Mouse (Mus musculus): ENCODE data around the gene Pafah1b3. TPM values are rescaled to one million over a fixed set of nuclear protein-coding genes. Genes with fewer than 3 reads are reported as not detected.
"Not testable (repeated sequence)": the region's sequence is repeated elsewhere in the genome, so short reads cannot be mapped to it uniquely, and the experiment has no call there.

The Pafah1b3 gene
- polyA plus RNA-seq (2015; fragmentation: Nextera tagmentation; extraction: Ambion mirVana): 175 and 180 TPM in 2 replicates

DNA sequence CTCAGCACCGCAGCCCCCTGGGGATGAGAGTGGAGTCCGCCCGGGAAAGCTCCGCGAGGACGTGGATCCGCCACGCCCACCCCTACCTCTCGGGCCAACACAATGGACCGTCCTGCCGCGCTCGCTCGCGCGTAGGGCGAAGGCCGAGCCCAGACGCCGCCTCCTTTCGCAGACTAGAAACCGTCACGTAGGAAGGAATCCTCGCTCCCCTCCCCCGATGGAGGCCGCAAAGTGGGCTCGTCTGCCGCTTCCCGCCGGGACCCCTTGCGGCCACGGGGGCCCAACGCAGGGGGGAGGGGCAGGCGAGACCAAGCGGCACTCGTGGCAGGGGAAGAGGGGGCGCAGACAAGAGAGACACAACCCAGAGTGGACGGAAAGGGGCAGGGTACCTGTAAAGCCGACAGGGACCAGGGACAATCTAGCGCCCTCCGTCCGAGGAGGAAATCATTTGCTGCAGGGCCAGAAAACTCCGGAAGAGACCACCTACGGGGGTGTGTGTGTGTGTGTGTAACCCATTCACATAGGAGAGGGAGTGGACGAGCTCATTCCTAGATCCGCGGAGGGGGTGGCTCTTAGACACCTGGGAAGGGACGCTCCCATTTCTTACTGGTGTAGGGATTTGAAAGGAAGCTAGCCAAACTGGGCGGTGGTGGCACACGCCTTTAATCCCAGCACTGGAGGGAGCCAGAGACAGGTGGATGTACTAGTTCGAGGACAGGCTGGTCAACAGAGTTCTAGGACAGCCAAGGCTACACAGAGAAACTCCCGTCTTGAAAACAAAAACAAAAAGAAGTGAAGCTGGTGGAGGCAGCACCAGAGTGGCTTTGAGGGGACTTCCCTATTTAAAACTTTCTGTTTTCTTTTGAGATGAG lies at the start of gene Pafah1b3:
Gene Pafah1b3, minus strand, starts transcription at position 533 of the 872 bp plus-strand sequence.
- ATAC-seq: peak; percentile 94
- H3K4me3 ChIP-seq (ENCODE audit: low read length): peak within 1 kb of the TSS; percentile 92
- peaks cover 18% of the 10 kb centered on the region; the same call in 1 of the 2 replicates for H3K36me3 ChIP-seq (ENCODE audit: control insufficient read depth, insufficient read depth, low read length)
- peak within 1 kb of the TSS; percentile 89 for H3K9ac ChIP-seq (ENCODE audit: low read depth, low read length)
- H3K9me3 ChIP-seq (ENCODE audit: control insufficient read depth, low read length): no peaks in the 10 kb centered on the region
- peak within 1 kb of the TSS; percentile 87 for H3K4me2 ChIP-seq (ENCODE audit: low read depth, low read length)
- WGBS: under 1% methylated on average over 52 of the region's 52 CpGs
- peak within 1 kb of the TSS; percentile 99 for H3K27ac ChIP-seq (ENCODE audit: low read length)
- no peaks in the 10 kb centered on the region for H3K27me3 ChIP-seq (replicated peaks; ENCODE audit: control insufficient read depth, insufficient read depth, low read length)
- H3K4me1 ChIP-seq (ENCODE audit: control insufficient read depth, insufficient read depth, low read length): peaks cover 7% of the 10 kb centered on the region; the same call in 1 of the 2 replicates

DNA sequence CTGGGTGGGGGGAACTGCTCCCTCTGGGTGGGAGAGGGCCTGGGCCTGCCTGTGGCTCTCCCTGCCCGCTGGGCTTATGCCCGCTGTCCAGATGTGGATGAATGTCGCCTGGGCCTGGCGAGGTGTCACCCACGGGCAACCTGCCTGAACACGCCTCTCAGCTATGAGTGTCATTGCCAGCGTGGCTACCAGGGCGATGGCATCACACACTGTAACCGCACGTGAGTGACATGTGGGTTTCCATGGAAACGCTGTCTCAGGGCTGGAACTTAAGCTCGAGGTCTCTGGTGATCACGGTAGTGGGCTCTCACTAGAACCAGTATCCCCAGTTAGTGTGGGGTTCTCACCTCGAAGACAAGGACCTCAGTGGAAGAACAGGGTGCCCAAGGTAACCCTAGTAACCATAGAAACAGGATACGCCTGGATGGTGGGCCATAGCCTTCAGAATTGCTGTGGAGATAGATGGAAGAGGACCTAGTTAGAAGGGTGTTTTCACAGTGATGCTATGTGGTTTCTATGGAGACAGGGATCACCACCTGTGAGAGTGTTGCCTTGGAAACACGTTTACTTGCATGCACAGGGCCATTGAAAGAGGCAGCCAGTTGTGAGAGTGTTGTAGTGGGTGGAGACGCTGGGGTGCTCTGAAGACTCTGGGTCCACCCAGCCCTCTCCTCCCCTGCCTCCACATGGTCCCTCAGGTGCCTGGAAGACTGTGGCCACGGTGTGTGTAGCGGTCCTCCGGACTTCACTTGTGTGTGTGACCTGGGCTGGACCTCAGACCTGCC lies 43.4 kb upstream of the Pafah1b3 start:
- no peak overlapping the region for H3K4me3 ChIP-seq (ENCODE audit: low read length)
- WGBS: 83% methylated on average over 20 of the region's 20 CpGs
- no peak overlapping the region for H3K27ac ChIP-seq (ENCODE audit: low read length)

DNA sequence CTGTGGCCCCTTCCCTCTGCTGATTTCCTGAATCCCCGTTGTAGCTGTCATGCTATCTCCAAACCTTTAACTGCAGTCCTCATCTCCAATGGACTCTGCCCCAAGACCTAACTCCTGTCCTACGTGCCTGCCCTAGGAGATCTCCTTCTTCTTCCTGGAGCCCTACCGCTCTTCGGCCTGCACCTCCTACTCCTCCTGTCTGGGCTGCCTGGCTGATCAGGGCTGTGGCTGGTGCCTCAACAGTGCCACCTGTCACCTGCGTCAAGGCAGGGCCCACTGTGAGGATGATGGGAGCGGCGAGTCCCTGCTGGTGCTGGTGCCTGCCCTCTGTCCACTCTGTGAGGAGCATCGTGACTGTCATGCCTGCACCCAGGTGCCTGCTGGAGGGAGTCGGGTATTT lies 41.5 kb upstream of the Pafah1b3 start:
- Histone ChIP-seq H3K4me3 (ENCODE audit: low read length) (no peak overlapping the region), H3K4me1 (ENCODE audit: control insufficient read depth, insufficient read depth, low read length) (no peaks in the 10 kb centered on the region), H3K9me3 (ENCODE audit: control insufficient read depth, low read length) (no peaks in the 10 kb centered on the region), H3K27me3 (replicated peaks; ENCODE audit: control insufficient read depth, insufficient read depth, low read length) (no peaks in the 10 kb centered on the region), H3K4me2 (ENCODE audit: low read depth, low read length) (no peak overlapping the region), H3K36me3 (ENCODE audit: control insufficient read depth, insufficient read depth, low read length) (peaks cover 8% of the 10 kb centered on the region), H3K27ac (ENCODE audit: low read length) (no peak overlapping the region), H3K9ac (ENCODE audit: low read depth, low read length) (no peak overlapping the region)
- 85% methylated on average over 9 of the region's 9 CpGs for WGBS
- peak; percentile 91 for ATAC-seq

More for the DNA sequence above, 43.4 kb upstream of the Pafah1b3 start:
- Histone ChIP-seq H3K27me3 (replicated peaks; ENCODE audit: control insufficient read depth, insufficient read depth, low read length) (no peaks in the 10 kb centered on the region), H3K9ac (ENCODE audit: low read depth, low read length) (no peak overlapping the region), H3K4me2 (ENCODE audit: low read depth, low read length) (no peak overlapping the region), H3K9me3 (ENCODE audit: control insufficient read depth, low read length) (no peaks in the 10 kb centered on the region), H3K36me3 (ENCODE audit: control insufficient read depth, insufficient read depth, low read length) (peaks cover 6% of the 10 kb centered on the region; the same call in 1 of the 2 replicates), H3K4me1 (ENCODE audit: control insufficient read depth, insufficient read depth, low read length) (no peaks in the 10 kb centered on the region)
- ATAC-seq: no peak

DNA sequence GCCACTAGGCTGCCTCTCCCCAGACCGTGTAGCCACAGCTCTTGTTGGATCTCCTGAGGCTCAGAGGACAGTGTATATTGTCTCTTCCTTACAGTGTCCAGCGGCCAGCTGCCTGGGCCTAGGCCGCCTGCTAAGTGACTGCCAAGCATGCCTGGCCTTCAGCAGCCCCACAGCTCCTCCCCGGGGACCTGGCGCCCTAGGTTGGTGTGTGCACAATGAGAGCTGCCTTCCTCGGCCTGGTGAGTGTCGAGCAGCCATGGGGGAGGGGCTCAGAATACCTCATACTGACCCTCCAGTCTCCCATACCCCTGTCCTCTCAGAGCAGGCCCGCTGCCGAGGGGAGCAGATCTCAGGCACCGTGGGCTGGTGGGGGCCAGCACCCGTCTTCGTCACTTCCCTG lies 36.7 kb upstream of the Pafah1b3 start:
- Histone ChIP-seq H3K9me3 (ENCODE audit: control insufficient read depth, low read length) (no peaks in the 10 kb centered on the region), H3K4me3 (ENCODE audit: low read length) (no peak overlapping the region), H3K27ac (ENCODE audit: low read length) (no peak overlapping the region), H3K36me3 (ENCODE audit: control insufficient read depth, insufficient read depth, low read length) (peaks cover 13% of the 10 kb centered on the region), H3K4me1 (ENCODE audit: control insufficient read depth, insufficient read depth, low read length) (no peaks in the 10 kb centered on the region), H3K27me3 (replicated peaks; ENCODE audit: control insufficient read depth, insufficient read depth, low read length) (no peaks in the 10 kb centered on the region), H3K4me2 (ENCODE audit: low read depth, low read length) (no peak overlapping the region), H3K9ac (ENCODE audit: low read depth, low read length) (no peak overlapping the region)
- 82% methylated on average over 12 of the region's 12 CpGs for WGBS
- ATAC-seq: no peak

DNA sequence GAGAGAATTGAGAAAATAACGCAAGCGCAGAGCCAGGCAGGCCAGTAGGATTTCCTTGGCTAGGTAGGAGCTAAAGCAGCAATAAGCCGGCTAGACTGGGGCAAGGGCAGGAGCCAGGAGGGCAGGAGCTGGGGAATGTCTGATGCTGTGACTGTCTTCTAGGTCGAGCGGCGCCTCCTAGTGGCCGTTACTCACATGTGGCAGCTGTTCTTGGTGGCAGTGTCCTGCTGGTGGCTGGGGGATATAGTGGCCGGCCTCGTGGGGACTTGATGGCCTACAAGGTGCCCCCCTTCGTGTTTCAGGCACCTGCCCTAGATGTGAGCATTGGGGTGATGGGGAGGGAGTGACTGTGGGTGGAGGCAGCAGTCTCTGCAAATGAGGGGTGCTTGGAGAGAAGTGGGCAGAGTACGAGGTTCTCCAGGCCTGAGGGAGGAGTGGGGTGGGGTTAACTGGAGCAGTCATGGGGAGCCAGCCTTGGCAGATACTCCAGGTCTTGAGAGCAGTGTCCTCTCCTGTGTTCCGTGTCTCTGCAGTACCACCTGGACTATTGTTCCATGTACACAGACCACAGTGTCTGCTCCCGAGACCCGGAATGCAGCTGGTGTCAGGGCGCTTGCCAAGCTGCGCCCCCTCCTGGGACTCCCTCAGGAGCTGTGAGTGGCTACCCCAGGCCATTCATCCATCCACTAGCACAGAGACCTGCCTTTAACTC lies 36.0 kb upstream of the Pafah1b3 start:
- peak; percentile 60; the same call in 1 of the 2 replicates for ATAC-seq
- no peak overlapping the region for H3K4me3 ChIP-seq (ENCODE audit: low read length)
- H3K9me3 ChIP-seq (ENCODE audit: control insufficient read depth, low read length): no peaks in the 10 kb centered on the region
- no peak overlapping the region for H3K9ac ChIP-seq (ENCODE audit: low read depth, low read length)
- H3K4me1 ChIP-seq (ENCODE audit: control insufficient read depth, insufficient read depth, low read length): no peaks in the 10 kb centered on the region
- H3K36me3 ChIP-seq (ENCODE audit: control insufficient read depth, insufficient read depth, low read length): peaks cover 13% of the 10 kb centered on the region
- H3K4me2 ChIP-seq (ENCODE audit: low read depth, low read length): no peak overlapping the region
- H3K27me3 ChIP-seq (replicated peaks; ENCODE audit: control insufficient read depth, insufficient read depth, low read length): no peaks in the 10 kb centered on the region
- no peak overlapping the region for H3K27ac ChIP-seq (ENCODE audit: low read length)
- 40% methylated on average over 16 of the region's 16 CpGs for WGBS

DNA sequence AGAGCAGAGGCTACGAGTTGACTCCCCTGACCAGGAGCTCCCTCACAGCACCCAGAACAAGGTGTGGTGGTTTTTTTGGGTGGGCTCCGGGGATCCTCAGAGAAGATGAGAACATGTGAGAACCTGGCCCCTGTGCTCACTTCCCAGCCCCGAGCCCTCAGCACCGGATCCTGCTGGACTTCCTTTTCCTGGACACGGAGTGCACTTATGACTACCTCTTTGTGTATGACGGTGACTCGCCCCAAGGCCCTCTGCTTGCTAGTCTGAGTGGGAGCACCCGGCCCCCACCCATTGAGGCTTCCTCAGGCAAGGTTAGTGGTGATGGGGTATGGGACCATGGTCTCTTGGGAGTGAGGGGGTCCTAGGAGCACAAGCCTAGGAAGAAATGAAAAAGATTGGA lies 28.4 kb upstream of the Pafah1b3 start:
- no peaks in the 10 kb centered on the region for H3K9me3 ChIP-seq (ENCODE audit: control insufficient read depth, low read length)
- H3K4me1 ChIP-seq (ENCODE audit: control insufficient read depth, insufficient read depth, low read length): peaks cover 6% of the 10 kb centered on the region
- no peak overlapping the region for H3K4me3 ChIP-seq (ENCODE audit: low read length)
- peaks cover 6% of the 10 kb centered on the region; the same call in 1 of the 2 replicates for H3K36me3 ChIP-seq (ENCODE audit: control insufficient read depth, insufficient read depth, low read length)
- 78% methylated on average over 8 of the region's 8 CpGs for WGBS
- ATAC-seq: no peak
- H3K9ac ChIP-seq (ENCODE audit: low read depth, low read length): no peak overlapping the region
- no peak overlapping the region for H3K4me2 ChIP-seq (ENCODE audit: low read depth, low read length)
- no peaks in the 10 kb centered on the region for H3K27me3 ChIP-seq (replicated peaks; ENCODE audit: control insufficient read depth, insufficient read depth, low read length)
- H3K27ac ChIP-seq (ENCODE audit: low read length): no peak overlapping the region

DNA sequence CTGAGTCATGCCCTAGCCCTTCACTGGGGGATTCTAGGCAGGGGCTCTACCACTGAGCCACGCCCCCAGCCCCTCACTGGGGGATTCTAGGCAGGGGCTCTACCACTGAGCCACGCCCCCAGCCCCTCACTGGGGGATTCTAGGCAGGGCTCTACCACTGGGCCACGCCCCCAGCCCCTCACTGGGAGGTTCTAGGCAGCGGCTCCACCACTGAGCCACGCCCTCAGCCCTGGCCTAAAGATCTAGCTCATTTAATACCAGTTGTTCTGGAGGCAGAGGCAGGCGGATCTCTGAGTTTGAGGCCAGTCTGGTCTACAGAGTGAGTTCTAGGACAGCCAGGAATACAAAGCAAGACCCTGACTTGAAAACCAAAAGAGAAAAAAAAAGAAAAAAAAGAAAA lies 27.6 kb upstream of the Pafah1b3 start:
- not testable (repeated sequence) for H3K27ac ChIP-seq (ENCODE audit: low read length); H3K9ac ChIP-seq (ENCODE audit: low read depth, low read length); H3K36me3 ChIP-seq (ENCODE audit: control insufficient read depth, insufficient read depth, low read length); H3K9me3 ChIP-seq (ENCODE audit: control insufficient read depth, low read length); H3K4me3 ChIP-seq (ENCODE audit: low read length); ATAC-seq; H3K27me3 ChIP-seq (replicated peaks; ENCODE audit: control insufficient read depth, insufficient read depth, low read length); H3K4me2 ChIP-seq (ENCODE audit: low read depth, low read length); H3K4me1 ChIP-seq (ENCODE audit: control insufficient read depth, insufficient read depth, low read length)
- WGBS: 88% methylated on average over 4 of the region's 6 CpGs

DNA sequence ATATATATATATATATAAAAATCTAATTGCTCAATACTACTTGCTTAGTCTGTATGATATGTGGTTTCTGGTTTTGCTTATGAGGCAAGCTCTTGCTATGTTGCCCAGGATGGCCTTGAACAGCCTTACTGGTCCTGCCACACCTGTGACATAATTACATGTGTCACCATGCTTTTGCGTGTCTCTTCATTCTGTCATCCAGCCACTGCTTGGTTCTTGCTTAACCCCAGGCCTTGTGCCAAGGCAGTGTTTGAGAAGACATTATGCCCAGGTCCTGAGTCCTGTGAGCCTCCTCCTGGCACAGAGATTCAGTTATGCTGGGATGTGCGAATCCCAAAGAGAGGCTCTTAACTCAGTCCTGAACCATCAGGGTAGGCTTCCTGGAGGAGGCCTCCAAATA lies 25.4 kb upstream of the Pafah1b3 start:
- no peak overlapping the region for H3K27ac ChIP-seq (ENCODE audit: low read length)
- no peaks in the 10 kb centered on the region for H3K36me3 ChIP-seq (ENCODE audit: control insufficient read depth, insufficient read depth, low read length)
- H3K4me2 ChIP-seq (ENCODE audit: low read depth, low read length): no peak overlapping the region
- WGBS: 95% methylated on average over 2 of the region's 2 CpGs
- no peaks in the 10 kb centered on the region for H3K9me3 ChIP-seq (ENCODE audit: control insufficient read depth, low read length)
- no peaks in the 10 kb centered on the region for H3K27me3 ChIP-seq (replicated peaks; ENCODE audit: control insufficient read depth, insufficient read depth, low read length)
- H3K4me3 ChIP-seq (ENCODE audit: low read length): no peak overlapping the region
- H3K4me1 ChIP-seq (ENCODE audit: control insufficient read depth, insufficient read depth, low read length): peaks cover 6% of the 10 kb centered on the region
- ATAC-seq: no peak
- H3K9ac ChIP-seq (ENCODE audit: low read depth, low read length): no peak overlapping the region

DNA sequence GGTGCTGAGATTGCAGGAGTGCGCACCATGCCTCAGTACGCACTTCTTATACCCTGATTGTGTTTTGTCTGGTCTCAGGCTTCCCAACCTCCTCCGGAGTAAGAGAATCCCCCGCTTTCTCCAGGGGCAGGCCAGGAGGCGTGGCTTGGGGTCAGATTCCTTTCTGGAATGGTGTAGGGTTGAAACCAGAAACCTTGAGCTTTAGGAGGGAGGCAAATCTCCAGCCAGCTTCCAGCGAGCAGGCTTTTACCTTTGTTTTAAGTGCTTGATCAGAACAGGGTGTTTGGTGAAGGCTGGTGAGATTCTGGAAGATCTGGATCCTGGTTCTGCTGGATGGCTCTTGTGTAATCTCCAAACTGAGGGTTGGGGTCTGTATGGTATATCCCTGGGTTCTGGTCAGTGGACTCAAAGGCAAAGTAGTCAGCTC lies 24.3 kb upstream of the Pafah1b3 start:
- Histone ChIP-seq H3K4me3 (ENCODE audit: low read length) (no peak overlapping the region), H3K4me1 (ENCODE audit: control insufficient read depth, insufficient read depth, low read length) (peaks cover 13% of the 10 kb centered on the region), H3K27ac (ENCODE audit: low read length) (peak overlapping the region; percentile 81; the same call in 1 of the 2 replicates), H3K9ac (ENCODE audit: low read depth, low read length) (no peak overlapping the region), H3K36me3 (ENCODE audit: control insufficient read depth, insufficient read depth, low read length) (no peaks in the 10 kb centered on the region), H3K9me3 (ENCODE audit: control insufficient read depth, low read length) (no peaks in the 10 kb centered on the region), H3K27me3 (replicated peaks; ENCODE audit: control insufficient read depth, insufficient read depth, low read length) (no peaks in the 10 kb centered on the region), H3K4me2 (ENCODE audit: low read depth, low read length) (peak overlapping the region; percentile 3; the same call in 1 of the 2 replicates)
- WGBS: 16% methylated on average over 6 of the region's 6 CpGs
- ATAC-seq: peak; percentile 80
